ENCODE assay signal across 19 mouse cellular contexts in the genomic region with DNA sequence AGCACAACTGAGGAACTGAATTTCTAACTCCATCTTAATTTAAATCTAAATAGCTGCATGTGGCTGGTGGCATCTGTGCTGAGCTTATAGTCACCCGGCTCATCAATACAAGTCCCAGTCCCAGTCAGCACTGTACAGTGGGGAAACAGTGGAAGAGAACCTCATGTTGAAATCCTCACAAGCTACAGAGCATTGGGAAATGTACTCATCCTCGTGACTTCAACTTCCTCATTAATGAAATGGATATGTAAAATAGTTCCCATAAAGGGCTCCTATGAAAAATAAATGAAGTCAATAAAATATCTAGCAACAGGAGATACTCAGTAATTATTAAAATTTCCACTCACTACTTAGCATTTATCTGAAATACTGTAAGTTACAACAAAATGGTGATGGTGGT. TPM values are rescaled to one million over a fixed set of nuclear protein-coding genes. Genes with fewer than 3 reads are reported as not detected.
DNase-seq lines count a peak whose midpoint lies in the region; ATAC-seq and TF ChIP-seq lines count a peak whose summit lies in the region.
"Had no signal": no experiment of that assay in that cellular context is flagged by ENCODE, and none has a peak within 500 bp of the region (broad histone marks: within the 10 kb centered on the region; RNA-seq: fewer than 3 reads in every experiment).

No protein-coding gene starts in this region.

- no peak overlapping the region for H3K4me2 ChIP-seq in midbrain, embryonic 13.5 days (replicated peaks)
- no peak overlapping the region for H3K4me2 ChIP-seq in midbrain, postnatal 0 days (ENCODE audit: low read depth, low read length, poor library complexity, severe bottlenecking)
- H3K4me2 ChIP-seq: forebrain, embryonic 12.5 days had no signal

- TF ChIP-seq CTCF in midbrain, postnatal 0 days (IDR thresholded peaks at IDR 0.05) = no peak

- H3K4me1 ChIP-seq in midbrain, embryonic 13.5 days (replicated peaks) = no peaks in the 10 kb centered on the region
- no peaks in the 10 kb centered on the region for H3K4me1 ChIP-seq in midbrain, postnatal 0 days (ENCODE audit: insufficient read depth, low read length)

- H3K27ac ChIP-seq in midbrain, embryonic 13.5 days = no peak overlapping the region
- H3K27ac ChIP-seq in midbrain, postnatal 0 days (ENCODE audit: low read depth, low read length) = no peak overlapping the region
- H3K27ac ChIP-seq: forebrain, embryonic 12.5 days; gastrocnemius, adult 2 months; hindbrain, embryonic 10.5 days; left cerebral cortex, adult 2 months; stomach, postnatal 0 days had no signal

- no peaks in the 10 kb centered on the region for H3K9me3 ChIP-seq in midbrain, embryonic 13.5 days
- no peaks in the 10 kb centered on the region for H3K9me3 ChIP-seq in midbrain, postnatal 0 days (ENCODE audit: low read length)
- H3K9me3 ChIP-seq: forebrain, embryonic 12.5 days; hindbrain, embryonic 10.5 days had no signal

- DNase-seq in midbrain, postnatal 0 days (ENCODE audit: low spot score) = no peak
- DNase-seq in kidney, postnatal 14 days = no peak
- no peak for DNase-seq in spleen, postnatal 4 days (ENCODE audit: low spot score in 2 of 2)
- DNase-seq in embryo, embryonic 11 days = no peak
- DNase-seq: cerebellum, adult 18-20 months; cerebellum, postnatal 36 days; gastrocnemius, adult 2 months; heart, adult 18-20 months; kidney, adult 2 months; left cerebral cortex, postnatal 4 days; midbrain, embryonic 14.5 days; retina, postnatal 1 day had no signal

- 71% methylated on average over 2 of the region's 2 CpGs for WGBS in midbrain, embryonic 13.5 days
- WGBS in midbrain, postnatal 0 days = 69% methylated on average over 2 of the region's 2 CpGs

- no peaks in the 10 kb centered on the region for H3K27me3 ChIP-seq in midbrain, embryonic 13.5 days
- H3K27me3 ChIP-seq in midbrain, postnatal 0 days (ENCODE audit: insufficient read depth, low read length) = no peaks in the 10 kb centered on the region
- H3K27me3 ChIP-seq: forebrain, embryonic 12.5 days had no signal

- H3K4me3 ChIP-seq in midbrain, embryonic 13.5 days (replicated peaks) = no peak overlapping the region
- H3K4me3 ChIP-seq in midbrain, postnatal 0 days (ENCODE audit: low read depth, low read length) = no peak overlapping the region
- H3K4me3 ChIP-seq: forebrain, embryonic 12.5 days; gastrocnemius, adult 2 months; hindbrain, embryonic 10.5 days; left cerebral cortex, adult 2 months had no signal

- ATAC-seq in midbrain, embryonic 13.5 days = 0 out of 2 replicates have a peak, but pooled peaks have one; percentile 40
- no peak for ATAC-seq in midbrain, postnatal 0 days (ENCODE audit: low FRiP score)
- ATAC-seq in hematopoietic stem cell, adult 5-6 weeks (replicated peaks in 1 of 2; ENCODE audit: insufficient read depth in 1 of 2, low FRiP score in 2 of 2, low TSS enrichment in 1 of 2, low read depth in 1 of 2, poor library complexity in 2 of 2, severe bottlenecking in 2 of 2) = peak; percentile 51 to 70; a peak in 2 of 4 replicates
- ATAC-seq in megakaryocyte, adult 5-6 weeks (ENCODE audit: poor library complexity, severe bottlenecking) = peak; percentile 90

- H3K36me3 ChIP-seq in midbrain, embryonic 13.5 days = no peaks in the 10 kb centered on the region
- H3K36me3 ChIP-seq in midbrain, postnatal 0 days (ENCODE audit: insufficient read depth, low read length) = no peaks in the 10 kb centered on the region
- H3K36me3 ChIP-seq: forebrain, embryonic 12.5 days; hindbrain, embryonic 10.5 days had no signal

- no peak overlapping the region for H3K9ac ChIP-seq in midbrain, embryonic 13.5 days (replicated peaks)
- H3K9ac ChIP-seq in midbrain, postnatal 0 days (replicated peaks; ENCODE audit: low read length, poor library complexity, severe bottlenecking) = no peak overlapping the region
- H3K9ac ChIP-seq: forebrain, embryonic 12.5 days had no signal

RNA-seq across cellular contexts. Expression of gene Trdmt1, which starts 6.2 kb away (rescaled TPM):
- polyA plus RNA-seq in midbrain, embryonic 13.5 days (2015; fragmentation: Nextera tagmentation; extraction: Ambion mirVana) = 7.1 and 8.0 TPM in 2 replicates
- total RNA-seq in midbrain, postnatal 0 days (2014; rRNA removed) = 6.6 and 8.1 TPM in 2 replicates
- polyA plus RNA-seq in midbrain, postnatal 0 days (2015; fragmentation: Nextera tagmentation; extraction: Ambion mirVana) = 5.8 and 7.3 TPM in 2 replicates
- 7.2 and 9.4 TPM in 2 replicates for total RNA-seq in hematopoietic stem cell, adult 5-6 weeks (2017)
- total RNA-seq in megakaryocyte, adult 5-6 weeks (2015) = 11.9 and 15.6 TPM in 2 replicates
- total RNA-seq in megakaryocyte, adult 5-6 weeks (2017) = 16.5 and 21.9 TPM in 2 replicates

RNA-seq across cellular contexts. Expression of gene Vim, which starts 35.5 kb away (rescaled TPM):
- 773 and 781 TPM in 2 replicates for polyA plus RNA-seq in midbrain, embryonic 13.5 days (2015; fragmentation: Nextera tagmentation; extraction: Ambion mirVana)
- 432 and 554 TPM in 2 replicates for total RNA-seq in midbrain, postnatal 0 days (2014; rRNA removed)
- 223 and 244 TPM in 2 replicates for polyA plus RNA-seq in midbrain, postnatal 0 days (2015; fragmentation: Nextera tagmentation; extraction: Ambion mirVana)
- 674 and 678 TPM in 2 replicates for total RNA-seq in hematopoietic stem cell, adult 5-6 weeks (2017)
- 3,013 and 3,476 TPM in 2 replicates for total RNA-seq in megakaryocyte, adult 5-6 weeks (2015)
- total RNA-seq in megakaryocyte, adult 5-6 weeks (2017) = 2,898 and 3,189 TPM in 2 replicates

RNA-seq across cellular contexts. Expression of gene Cubn, which starts 46.6 kb away (rescaled TPM):
- polyA plus RNA-seq in midbrain, embryonic 13.5 days (2015; fragmentation: Nextera tagmentation; extraction: Ambion mirVana) = 0.43 and 0.48 TPM in 2 replicates
- 1.9 and 3.0 TPM in 2 replicates for total RNA-seq in midbrain, postnatal 0 days (2014; rRNA removed)
- 0.39 and 0.42 TPM in 2 replicates for polyA plus RNA-seq in midbrain, postnatal 0 days (2015; fragmentation: Nextera tagmentation; extraction: Ambion mirVana)
- not detected in 2 replicates for total RNA-seq in hematopoietic stem cell, adult 5-6 weeks (2017)
- total RNA-seq in megakaryocyte, adult 5-6 weeks (2015) = 0.02 TPM in 1 of 2 replicates, not detected in the other
- total RNA-seq in megakaryocyte, adult 5-6 weeks (2017) = not detected in 2 replicates
